Mouse (Mus musculus) left cerebral cortex, postnatal 36 days (tissue): Measurements from ENCODE around the gene Noxo1. TPM values are rescaled to one million over a fixed set of nuclear protein-coding genes. Genes with fewer than 3 reads are reported as not detected.
"Not testable (repeated sequence)": the region's sequence is repeated elsewhere in the genome, so short reads cannot be mapped to it uniquely, and the experiment has no call there.

Experiments used
- DNase-seq, 2 experiments: peaks; one replicate each; pipeline ENCODE4 v3.0.0; 2021 to 2022; ENCODE audit warnings: low spot score in 2 of 2, mixed read lengths in 1 of 2
- intact Hi-C: fragments of 180-260 bp; cut with DNase I; formaldehyde crosslinking; loops from one replicate; pipeline ENCODE4 v1.15.1; 2025
- total RNA-seq, 2 experiments: library from RNA; stranded (reverse); gene quantifications; 2 replicates each; pipeline ENCODE4 v1.2.3; 2021

The Noxo1 gene
- total RNA-seq: 1 to 10 TPM; 2.1 to 2.9 TPM

DNA sequence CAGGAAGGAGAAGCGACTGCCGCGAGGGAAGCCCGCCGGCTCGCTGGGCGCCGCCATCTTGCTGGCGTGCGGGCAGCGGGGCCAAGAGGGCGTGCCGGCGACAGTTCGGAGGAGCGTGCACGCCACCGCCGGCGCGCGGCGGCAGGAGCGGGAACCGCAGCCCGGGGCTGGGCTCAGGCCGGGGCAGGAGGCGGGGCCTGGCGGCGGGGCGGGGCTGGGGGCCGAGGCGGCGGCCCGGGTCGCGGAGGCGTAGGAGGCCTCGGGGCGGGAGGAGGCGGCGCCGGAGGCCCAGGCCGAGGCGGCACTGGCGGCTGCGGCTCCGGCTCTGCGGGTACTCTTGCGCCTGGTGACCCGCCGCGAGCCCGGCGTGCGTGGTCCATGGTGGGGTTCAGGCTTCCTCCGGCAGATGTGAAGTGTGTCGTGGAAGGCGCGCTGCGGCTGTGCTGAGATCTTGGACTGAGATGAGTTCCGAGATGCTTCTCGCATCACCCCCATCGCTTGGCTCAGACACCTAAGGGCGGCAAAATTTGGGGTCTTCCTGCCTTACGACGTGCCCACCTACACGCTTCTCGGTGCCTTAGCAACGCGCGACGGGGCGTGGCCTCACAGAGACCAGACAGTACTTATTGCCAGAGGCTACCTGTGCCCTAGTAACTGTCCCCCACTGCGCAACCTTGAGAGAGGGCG is at the start of gene Noxo1, which contains the start of gene Gfer:
TSS of gene Noxo1 (plus strand) at position 224 of the 687 bp plus-strand sequence.
TSS of gene Gfer (minus strand) at position 146 of the 687 bp plus-strand sequence.
- peak; percentile 81 to 87 for DNase-seq
- intact Hi-C loops: no loop called here

DNA sequence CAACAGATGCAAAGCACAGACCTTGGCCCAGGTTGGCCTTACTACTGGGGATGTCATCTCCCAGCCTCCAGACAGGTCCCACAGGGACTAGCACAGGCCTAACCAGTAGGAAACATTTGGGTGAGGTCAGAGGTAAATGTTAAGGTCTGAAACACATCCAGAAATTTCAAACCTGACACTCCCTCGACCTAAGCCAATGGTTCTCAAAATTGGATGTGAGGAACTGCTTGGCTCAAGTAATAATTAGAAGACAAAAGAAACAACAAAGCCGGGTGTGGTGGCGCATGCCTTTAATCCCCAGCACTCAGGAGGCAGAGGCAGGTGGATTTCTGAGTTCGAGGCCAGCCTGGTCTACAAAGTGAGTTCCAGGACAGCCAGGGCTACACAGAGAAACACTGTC is 49.7 kb upstream of the Noxo1 start:
- DNase-seq: no peak
- intact Hi-C loops: no loop called here

- intact Hi-C loops: no loop called here
- no peak for DNase-seq
Measured at GRCm38 (mm10) chr17:24647493-24647892, 48.5 kb upstream of the Noxo1 start.

DNA sequence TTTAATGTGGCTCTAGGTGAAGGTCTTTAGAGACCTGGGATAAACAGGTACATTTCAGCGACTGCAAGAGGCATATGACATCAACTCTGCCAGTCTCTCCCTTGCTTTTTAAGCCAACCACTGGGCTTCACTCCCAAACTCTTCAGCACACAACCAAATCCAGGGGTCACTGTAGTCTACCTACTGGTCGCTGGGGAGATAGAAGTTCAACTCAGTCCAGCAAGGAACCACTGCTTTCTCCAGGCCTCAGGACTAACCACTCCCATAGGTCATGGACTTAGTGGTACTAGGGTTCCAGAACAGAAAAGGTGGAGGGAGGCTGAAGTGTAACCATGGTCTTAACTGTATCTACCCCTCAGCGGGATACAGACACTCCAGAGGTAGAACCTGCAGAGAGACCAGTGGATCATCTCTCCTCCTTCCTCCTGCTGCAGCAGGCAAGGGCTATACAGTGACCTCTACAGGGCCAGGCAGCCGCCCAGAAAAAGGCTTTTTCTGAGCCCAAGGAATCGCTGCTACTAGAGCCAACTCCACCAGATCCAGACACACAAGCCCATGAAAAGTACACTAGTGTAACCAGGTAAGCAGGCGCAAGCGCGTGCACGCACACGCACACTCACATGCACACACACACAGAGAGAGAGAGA is 47.2 kb upstream of the Noxo1 start:
- no peak for DNase-seq
- intact Hi-C loops: no loop called here

- intact Hi-C loops: loop anchor here (5.0 kb wide), 1 partner anchor 112 kb away; no protein-coding TSS in a partner anchor
- peak in 1 of 2 experiments; percentile 49 for DNase-seq
Measured at GRCm38 (mm10) chr17:24649581-24650069, 46.4 kb upstream of the Noxo1 start.

DNA sequence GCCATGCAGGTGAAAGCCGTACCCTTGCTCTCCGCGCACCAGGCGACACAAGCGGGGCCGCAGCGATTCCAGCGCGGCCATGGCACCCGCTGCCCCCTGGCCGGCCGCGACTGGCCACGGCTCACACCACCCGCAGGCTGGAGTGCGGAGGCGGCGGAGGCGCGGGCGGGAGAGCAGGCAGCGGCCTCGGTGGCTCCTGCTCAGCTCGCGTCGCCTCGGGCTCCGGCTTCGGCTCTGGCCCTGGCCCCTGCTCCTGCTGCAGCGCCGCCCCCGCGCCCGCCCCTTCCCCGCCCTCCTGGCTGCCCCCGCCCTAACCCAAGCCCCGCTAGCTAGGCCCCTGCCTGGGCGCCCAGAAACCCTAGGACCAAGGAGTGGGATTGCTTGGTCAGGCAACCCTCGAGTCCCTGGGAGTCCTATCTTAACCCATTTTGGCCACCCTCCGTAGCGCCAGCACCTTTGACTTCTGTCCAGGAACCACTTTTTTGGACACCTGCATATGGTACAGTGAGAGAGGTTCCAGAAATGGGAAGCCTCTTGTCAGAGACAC is 45.9 kb upstream of the Noxo1 start, which contains the start of gene Slc9a3r2:
TSS of gene Slc9a3r2 (minus strand) at position 258 of the 547 bp plus-strand sequence.
- intact Hi-C loops: loop anchor here (5.0 kb wide), 1 partner anchor 113 kb away; no protein-coding TSS in a partner anchor
- DNase-seq: peak in 1 of 2 experiments; percentile 45

- intact Hi-C loops: loop anchor here (5.0 kb wide), 1 partner anchor 113 kb away; no protein-coding TSS in a partner anchor
- DNase-seq: no peak
Measured at GRCm38 (mm10) chr17:24650766-24651165, 45.3 kb upstream of the Noxo1 start.

DNA sequence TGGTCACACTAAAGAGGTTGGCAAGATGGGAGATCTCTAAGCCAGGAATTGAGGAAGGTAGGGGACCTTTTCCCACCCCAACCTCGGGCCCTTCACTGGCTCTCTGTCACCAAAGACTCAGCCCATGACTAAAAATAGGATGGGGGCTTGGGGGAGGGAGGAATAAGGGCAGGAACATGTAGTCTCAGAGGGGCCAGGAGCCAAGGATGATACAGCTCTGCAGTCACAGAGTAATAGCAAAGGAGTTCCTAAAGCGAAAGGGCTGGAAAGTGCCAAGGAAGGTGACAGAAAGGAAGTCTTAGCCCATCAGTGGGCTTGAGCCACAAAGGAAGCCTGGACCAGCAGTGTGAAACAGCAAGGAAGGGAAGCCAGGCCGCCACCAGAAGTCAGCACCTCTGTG is 44.2 kb upstream of the Noxo1 start:
- intact Hi-C loops: loop anchor here (2.0 to 5.0 kb wide), 2 partner anchors 19 to 115 kb away; partner anchors contain the start of genes Nthl1 and Tsc2
- DNase-seq: no peak

DNA sequence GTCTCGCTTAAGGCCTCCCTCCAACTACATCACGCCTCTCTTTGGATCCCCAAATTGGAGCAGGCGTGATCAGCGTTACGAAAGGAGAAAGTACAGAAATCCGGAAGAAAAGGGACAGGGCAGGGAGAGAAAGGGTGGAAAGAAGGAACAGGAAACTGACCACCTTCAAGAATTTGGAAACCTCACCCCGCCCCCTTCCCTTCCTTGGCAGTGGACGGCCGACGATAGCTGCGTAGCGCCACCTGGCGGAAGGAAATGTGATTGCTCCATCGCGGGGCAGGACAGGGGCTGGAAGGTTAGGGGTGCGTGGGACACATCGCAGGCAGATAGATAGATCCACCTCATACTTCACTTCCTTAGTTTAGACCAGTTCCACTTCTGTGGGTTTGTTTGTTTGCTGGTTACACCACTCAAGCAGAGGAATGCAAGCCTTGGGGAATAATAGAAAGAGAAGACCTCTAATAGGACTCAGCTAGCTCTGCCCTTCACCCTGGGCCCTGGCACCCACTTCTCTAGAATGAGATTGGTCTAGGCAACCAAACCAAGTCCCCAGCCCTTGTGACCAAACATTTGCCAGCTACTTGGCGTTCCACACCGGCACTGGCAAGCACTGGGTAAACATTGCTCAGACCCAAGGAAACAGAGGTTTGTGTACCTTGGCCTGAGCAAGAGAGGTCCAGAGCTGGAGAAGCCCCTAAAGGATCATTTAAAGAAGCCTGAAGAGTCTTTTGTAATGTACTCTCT is 41.9 kb upstream of the Noxo1 start:
- intact Hi-C loops: loop anchor here (2.0 to 5.0 kb wide), 2 partner anchors 21 to 117 kb away; partner anchors contain the start of genes Nthl1 and Tsc2
- DNase-seq: no peak

DNA sequence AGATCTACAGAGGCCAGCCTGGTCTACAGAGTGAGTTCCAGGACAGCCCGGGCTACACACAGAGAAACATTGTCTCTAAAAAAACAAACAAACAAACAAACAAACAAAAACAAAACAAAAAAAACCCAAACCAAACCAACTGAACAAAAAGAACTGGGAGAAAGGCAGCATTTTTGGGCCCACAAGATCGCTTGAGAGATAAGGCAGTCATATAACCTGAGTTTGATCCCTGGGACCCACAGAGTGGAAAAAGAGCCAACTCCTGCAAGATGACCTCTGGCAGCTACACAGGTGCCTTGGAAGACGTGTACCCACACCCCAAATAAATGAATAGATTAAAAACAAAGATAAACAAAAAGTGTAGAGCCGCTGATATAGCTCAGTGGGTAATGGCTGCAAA is 41.1 kb upstream of the Noxo1 start:
- intact Hi-C loops: loop anchor here (5.0 kb wide), 1 partner anchor 118 kb away; no protein-coding TSS in a partner anchor
- no peak for DNase-seq

GRCm38 (mm10) chr17:24658017-24658758 is 37.8 kb upstream of the Noxo1 start, which contains the start of gene Npw:
Npw (minus strand) TSS chr17:24658457.
- intact Hi-C loops: no loop called here
- DNase-seq: no peak

GRCm38 (mm10) chr17:24667011-24667410 is 29.0 kb upstream of the Noxo1 start:
- intact Hi-C loops: loop anchor here (5.0 kb wide), 2 partner anchors 35 to 120 kb away; partner anchors contain the start of genes Nthl1, Pkd1 and Tsc2
- DNase-seq: not testable (repeated sequence)

- intact Hi-C loops: loop anchor here (5.0 kb wide), 2 partner anchors 35 to 120 kb away; partner anchors contain the start of genes Nthl1, Pkd1 and Tsc2
- no peak for DNase-seq
Measured at GRCm38 (mm10) chr17:24667416-24667815, 28.6 kb upstream of the Noxo1 start.

GRCm38 (mm10) chr17:24669214-24669544 is 26.9 kb upstream of the Noxo1 start:
- not testable (repeated sequence) for DNase-seq
- intact Hi-C loops: loop anchor here (5.0 kb wide), 2 partner anchors 37 to 122 kb away; partner anchors contain the start of genes Nthl1, Pkd1 and Tsc2

- intact Hi-C loops: loop anchor here (5.0 kb wide), 2 partner anchors 37 to 122 kb away; partner anchors contain the start of genes Nthl1, Pkd1 and Tsc2
Measured at GRCm38 (mm10) chr17:24669545-24670245, 26.3 kb upstream of the Noxo1 start, which contains the start of gene Zfp598. Zfp598 (plus strand) TSS chr17:24669687.

DNA sequence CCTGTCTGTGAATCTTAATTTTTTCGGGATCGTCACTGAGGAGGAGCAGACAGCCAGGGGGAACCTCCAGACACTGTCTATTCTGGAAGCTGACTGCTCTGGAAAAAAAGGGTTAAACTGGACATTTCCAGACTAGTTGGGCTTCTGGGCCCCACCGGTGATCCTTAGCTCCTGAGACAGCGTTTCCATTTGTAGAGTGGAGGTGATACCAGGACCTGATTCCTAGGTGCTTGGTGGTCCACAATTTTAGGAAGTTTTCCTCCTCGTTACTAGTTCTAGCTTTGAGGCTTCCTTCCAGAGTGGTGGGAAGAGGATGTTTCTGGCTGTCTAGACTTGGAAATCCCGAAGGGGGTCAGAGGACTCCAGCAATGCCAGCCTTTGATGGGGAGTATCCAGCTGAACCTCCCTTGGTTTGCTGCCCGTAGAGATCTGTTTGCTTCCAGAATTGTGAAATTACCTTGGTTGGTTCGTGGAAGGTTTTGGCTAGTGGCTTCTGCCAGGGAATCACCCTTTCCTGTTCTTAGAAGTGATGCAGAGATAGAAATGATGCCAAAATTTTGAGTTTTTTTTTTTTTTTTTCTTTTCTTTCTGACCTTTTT is 25.7 kb upstream of the Noxo1 start:
- no peak for DNase-seq
- intact Hi-C loops: no loop called here

More at GRCm38 (mm10) chr17:24669545-24670245, 26.3 kb upstream of the Noxo1 start, which contains the start of gene Zfp598:
- peak; percentile 94 to 97 for DNase-seq

DNA sequence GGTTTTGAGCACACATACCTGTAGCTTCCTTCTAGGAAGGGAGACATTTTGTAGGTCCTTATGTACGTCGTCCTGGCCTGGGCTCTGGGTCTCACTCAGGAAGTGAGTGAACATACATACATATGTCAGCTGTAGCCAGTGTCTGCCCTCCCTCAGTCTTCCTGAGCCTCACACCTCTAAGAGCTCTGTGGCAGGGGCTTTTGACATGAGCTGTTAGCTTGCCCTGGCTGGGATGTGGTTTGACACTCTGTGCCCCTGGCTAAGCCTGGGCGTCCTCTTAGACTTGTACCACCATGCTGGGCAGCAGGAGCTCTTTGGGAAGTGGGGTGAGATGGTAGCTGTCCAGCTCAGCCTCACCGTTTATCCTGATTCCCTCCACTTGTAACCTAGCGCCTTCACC is 24.7 kb upstream of the Noxo1 start:
- DNase-seq: no peak
- intact Hi-C loops: no loop called here
